Mouse (Mus musculus) brain, embryonic 18.5 days (tissue): ENCODE measurements around the gene Cox20.
"Not testable (repeated sequence)": the region's sequence is repeated elsewhere in the genome, so short reads cannot be mapped to it uniquely, and the experiment has no call there.

Experiments
- DNase-seq: peaks from one replicate; pipeline ENCODE4 v3.0.0-alpha.2; 2012; ENCODE audit warnings: low read depth, low spot score

Cox20 gene

GRCm38 (mm10) chr1:178318389-178319184 is at the start of gene Cox20:
Gene Cox20, plus strand, starts transcription at chr1:178319130.
- DNase-seq: peak; percentile 94

GRCm38 (mm10) chr1:178270635-178271034 is 48.3 kb upstream of the Cox20 start:
- no peak for DNase-seq

GRCm38 (mm10) chr1:178275174-178275730 is 43.7 kb upstream of the Cox20 start:
- no peak for DNase-seq

DNA sequence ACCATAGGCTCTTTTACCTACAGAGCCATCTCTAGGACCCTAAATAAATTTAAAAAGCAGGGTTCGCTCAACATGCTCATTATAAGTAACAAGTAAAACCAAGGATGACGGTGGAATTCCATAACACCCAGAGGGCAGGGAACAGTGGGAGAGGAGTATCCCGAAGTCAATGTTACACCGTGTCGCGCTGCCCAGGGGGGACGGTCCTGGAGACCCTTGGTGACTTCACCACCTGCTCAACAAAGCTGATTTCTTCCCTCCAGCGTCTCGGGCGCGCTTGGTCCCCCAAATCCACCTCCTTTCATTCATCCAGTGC is 43.2 kb upstream of the Cox20 start:
- DNase-seq: no peak

GRCm38 (mm10) chr1:178276054-178276911 is 42.6 kb upstream of the Cox20 start:
- DNase-seq: peak; percentile 70

DNA sequence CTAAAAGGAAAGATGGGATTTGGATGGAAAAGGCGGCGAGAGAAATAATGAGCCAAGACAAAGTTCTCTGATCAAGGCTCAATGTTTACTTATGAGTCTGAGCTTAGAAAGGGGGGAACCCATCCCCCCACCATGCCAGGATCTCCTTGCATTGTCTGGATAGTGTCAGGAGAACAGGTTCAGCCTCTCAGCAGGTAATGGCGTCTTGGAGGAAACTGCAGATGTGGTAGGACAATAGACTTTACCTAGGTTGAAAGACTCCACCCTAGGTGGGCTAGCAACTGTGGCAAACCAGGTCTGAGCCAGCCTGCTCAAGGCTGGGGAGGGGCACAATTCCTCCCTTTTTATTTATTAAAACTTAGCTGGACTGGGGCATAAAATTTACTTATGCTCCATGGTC is 35.6 kb upstream of the Cox20 start:
- not testable (repeated sequence) for DNase-seq

- DNase-seq: no peak
Observed at GRCm38 (mm10) chr1:178283946-178284720, 34.8 kb upstream of the Cox20 start.

DNA sequence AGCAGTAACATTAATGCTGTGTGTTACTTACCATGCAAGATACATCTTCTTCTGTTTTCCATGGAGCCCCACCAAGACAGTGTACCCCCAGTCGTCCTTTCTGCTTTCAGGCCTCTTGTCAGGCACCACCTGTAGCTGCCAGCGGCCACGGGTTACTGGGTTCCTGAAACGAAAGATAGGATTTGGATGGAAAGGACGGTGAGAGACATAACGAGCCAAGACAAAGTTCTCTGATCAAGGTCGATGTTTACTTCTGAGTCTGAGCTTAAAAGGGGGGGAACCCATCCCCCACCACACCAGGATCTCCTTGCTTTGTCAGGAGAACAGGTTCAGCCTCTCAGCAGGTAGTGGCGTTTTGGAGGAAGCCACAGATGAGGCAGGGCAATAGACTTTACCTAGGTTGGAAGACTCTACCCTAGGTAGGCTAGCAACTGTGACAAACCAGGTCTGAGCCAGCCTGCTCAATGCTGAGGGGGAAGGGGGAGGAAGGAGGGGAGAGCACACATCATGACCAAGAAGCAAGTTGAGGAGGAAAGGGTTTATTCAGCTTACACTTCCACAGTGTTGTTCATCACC is 31.2 kb upstream of the Cox20 start:
- DNase-seq: no peak

GRCm38 (mm10) chr1:178291716-178292115 is 27.2 kb upstream of the Cox20 start:
- no peak for DNase-seq

- DNase-seq: no peak
Observed at GRCm38 (mm10) chr1:178294051-178294450, 24.9 kb upstream of the Cox20 start.

DNA sequence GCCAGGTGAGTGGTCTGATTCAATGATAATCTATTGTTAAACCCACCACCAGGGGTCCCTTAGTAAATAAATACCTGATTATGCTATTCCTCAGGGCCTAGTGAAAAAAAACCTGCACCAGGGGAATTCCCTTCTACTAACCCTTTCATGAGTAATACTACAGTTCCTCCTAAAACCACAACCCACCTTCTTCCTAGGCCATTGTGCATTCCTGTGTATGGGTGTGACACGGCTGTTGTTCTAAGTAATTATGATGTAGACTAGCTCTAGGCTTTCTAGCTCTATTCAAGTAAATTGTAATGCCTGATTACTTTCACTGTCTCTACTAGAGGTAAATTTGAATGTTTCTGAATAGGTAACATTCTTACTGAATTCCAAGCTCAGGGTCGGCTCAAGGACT is 17.7 kb upstream of the Cox20 start:
- not testable (repeated sequence) for DNase-seq

DNA sequence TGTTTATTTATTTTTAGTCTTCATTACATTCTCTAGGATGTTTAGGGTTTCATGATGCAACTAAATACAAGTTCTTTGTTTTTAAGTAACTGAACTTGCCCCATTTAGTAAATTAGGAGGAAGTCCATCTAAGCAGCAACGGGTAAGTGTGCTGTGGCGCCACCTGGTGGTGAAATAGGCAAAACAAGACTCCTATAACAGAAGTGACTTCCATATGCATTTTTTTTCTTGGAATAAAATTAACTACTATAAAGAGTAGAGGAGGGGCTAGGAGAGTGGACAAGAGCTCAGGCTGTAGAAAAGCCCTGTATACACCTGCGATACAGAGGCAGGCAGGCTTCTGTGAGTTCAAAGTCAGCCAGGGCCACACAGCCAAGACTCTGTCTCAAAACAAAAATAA is 15.5 kb upstream of the Cox20 start:
- DNase-seq: no peak

DNA sequence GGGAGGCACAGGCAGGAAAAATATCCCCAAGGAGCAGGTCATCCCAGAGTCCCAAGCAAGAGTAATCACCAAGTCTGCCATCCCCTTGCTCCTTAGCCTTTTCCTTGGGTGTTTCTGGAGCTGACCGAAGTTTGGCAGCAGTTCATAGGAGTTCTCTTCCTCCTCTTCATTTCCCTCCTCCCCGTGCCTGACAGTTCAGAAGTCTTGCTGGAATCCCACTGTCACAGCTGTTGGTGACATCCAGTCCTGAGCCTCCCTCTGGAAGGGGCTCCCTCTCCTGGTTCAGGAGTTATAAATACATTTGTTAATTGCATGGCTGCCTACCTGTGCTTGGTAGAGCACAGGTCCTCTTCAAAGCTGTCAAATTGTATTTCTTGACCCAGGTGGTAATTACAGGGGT is 9.4 kb upstream of the Cox20 start:
- DNase-seq: no peak

GRCm38 (mm10) chr1:178310128-178310527 is 8.8 kb upstream of the Cox20 start:
- DNase-seq: no peak

DNA sequence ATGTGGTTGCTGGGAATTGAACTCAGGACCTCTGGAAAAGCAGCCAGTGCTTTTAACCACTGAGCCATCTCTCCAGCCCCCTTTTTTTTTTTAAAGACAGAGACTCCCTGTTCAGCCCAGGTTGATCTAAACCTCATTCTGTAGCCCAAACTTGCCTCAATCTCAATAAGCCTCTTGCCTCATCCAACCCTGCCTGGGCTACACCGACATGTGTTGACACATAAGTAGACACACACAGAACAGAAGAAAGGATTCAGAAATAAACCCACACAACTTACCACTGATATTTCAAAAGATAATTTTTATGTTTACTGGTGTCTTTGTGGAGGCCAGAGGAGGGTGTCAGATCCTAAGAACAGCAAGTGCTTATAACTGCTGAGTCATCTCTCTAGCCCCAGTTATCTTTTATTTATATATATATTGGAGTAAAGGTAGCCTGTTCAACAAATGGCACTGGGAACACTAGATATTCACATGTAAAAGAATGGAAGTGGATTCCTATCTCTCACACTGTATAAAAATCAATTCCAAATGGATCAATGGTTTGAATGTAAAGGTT is 5.8 kb upstream of the Cox20 start:
- DNase-seq: no peak

- DNase-seq: no peak
Observed at GRCm38 (mm10) chr1:178314236-178314635, 4.7 kb upstream of the Cox20 start.

DNA sequence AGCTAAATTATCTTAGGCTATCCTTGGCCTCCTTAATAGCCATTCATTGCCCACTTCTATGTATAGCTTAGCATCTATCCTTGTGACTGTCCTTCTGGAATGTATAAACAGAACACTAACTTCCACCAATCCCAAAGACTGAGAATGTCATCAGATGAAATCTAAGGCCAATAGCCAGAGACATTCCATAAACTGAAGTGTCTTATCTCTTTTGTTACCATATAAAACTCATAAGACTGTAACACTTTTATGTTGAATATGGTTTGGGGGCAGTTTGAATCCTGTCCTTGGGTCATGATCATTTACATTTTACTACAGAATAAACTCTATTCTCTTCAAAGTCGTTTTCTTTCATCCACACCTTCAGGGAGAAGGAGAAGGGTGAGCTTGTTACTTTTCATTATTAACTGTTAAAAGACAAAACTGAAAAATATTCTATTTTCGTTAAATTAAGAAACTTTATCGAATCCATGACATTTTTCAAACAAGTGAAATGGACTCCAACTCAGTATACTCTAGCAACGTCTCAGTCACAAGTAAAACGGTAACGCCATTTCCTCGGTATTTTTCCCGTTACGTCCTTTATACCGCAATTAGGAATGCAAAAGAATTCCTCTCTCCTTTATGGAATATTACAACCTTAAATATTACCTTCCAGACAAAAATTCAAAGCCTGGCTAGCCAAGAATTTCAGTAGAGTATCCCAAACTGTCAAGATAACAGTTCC is 1.5 kb upstream of the Cox20 start:
- no peak for DNase-seq

GRCm38 (mm10) chr1:178318002-178318388 is 935 bp upstream of the Cox20 start:
- DNase-seq: peak; percentile 87

- no peak for DNase-seq
Observed at GRCm38 (mm10) chr1:178319295-178320037, 536 bp downstream of the Cox20 start.
